ENCODE assay signal across 12 mouse cellular contexts in genomic region chr2:35504417-35504776, GRCm38 (mm10). TPM values are rescaled to one million over a fixed set of nuclear protein-coding genes. Genes with fewer than 3 reads are reported as not detected.
DNase-seq lines count a peak whose midpoint lies in the region; ATAC-seq and TF ChIP-seq lines count a peak whose summit lies in the region.
"Had no signal": no experiment of that assay in that cellular context is flagged by ENCODE, and none has a peak within 500 bp of the region (broad histone marks: within the 10 kb centered on the region; RNA-seq: fewer than 3 reads in every experiment).

No protein-coding gene starts in this region.

- no peaks in the 10 kb centered on the region for H3K9me3 ChIP-seq in lung, embryonic 15.5 days
- no peaks in the 10 kb centered on the region for H3K9me3 ChIP-seq in lung, postnatal 0 days (ENCODE audit: low read length)
- no peaks in the 10 kb centered on the region for H3K9me3 ChIP-seq in intestine, embryonic 15.5 days
- H3K9me3 ChIP-seq: neural tube, embryonic 12.5 days had no signal

- H3K27ac ChIP-seq in heart, adult 2 months = peak overlapping the region; percentile 2; the same call in 1 of the 2 replicates
- 0 out of 2 replicates have a peak overlapping the region, but pooled peaks have one; percentile 30 for H3K27ac ChIP-seq in lung, embryonic 15.5 days
- no peak overlapping the region for H3K27ac ChIP-seq in lung, postnatal 0 days (ENCODE audit: low read length)
- H3K27ac ChIP-seq in intestine, embryonic 15.5 days = peak overlapping the region; percentile 81
- H3K27ac ChIP-seq in macrophage = peak overlapping the region; percentile 10; the same call in 1 of the 2 replicates
- H3K27ac ChIP-seq: neural tube, embryonic 12.5 days had no signal

- no peak overlapping the region for H3K4me2 ChIP-seq in lung, embryonic 15.5 days
- H3K4me2 ChIP-seq in lung, postnatal 0 days (replicated peaks; ENCODE audit: low read depth, low read length) = no peak overlapping the region
- no peak overlapping the region for H3K4me2 ChIP-seq in intestine, embryonic 15.5 days (replicated peaks)
- H3K4me2 ChIP-seq: neural tube, embryonic 12.5 days had no signal

- no peak for DNase-seq in heart, adult 2 months
- no peak for DNase-seq in heart, postnatal 10 days
- DNase-seq in lung, postnatal 0 days (ENCODE audit: low spot score) = no peak
- DNase-seq in ovary, adult 18-20 months (ENCODE audit: low spot score) = no peak
- no peak for DNase-seq in adrenal gland, postnatal 4 days (ENCODE audit: low spot score in 2 of 2)
- DNase-seq: adrenal gland, postnatal 25 days; cerebellum, postnatal 10 days had no signal

- TF ChIP-seq EP300 in heart, adult 2 months (IDR thresholded peaks at IDR 0.05; ENCODE audit: insufficient read depth, low read depth, low read length) = no peak
- TF ChIP-seq EP300 in lung, postnatal 0 days (IDR thresholded peaks at IDR 0.05) = no peak

- H3K9ac ChIP-seq in heart, adult 2 months (ENCODE audit: low read depth, low read length) = no peak overlapping the region
- no peak overlapping the region for H3K9ac ChIP-seq in lung, embryonic 15.5 days
- no peak overlapping the region for H3K9ac ChIP-seq in lung, postnatal 0 days (replicated peaks; ENCODE audit: low read depth)
- no peak overlapping the region for H3K9ac ChIP-seq in intestine, embryonic 15.5 days
- H3K9ac ChIP-seq: neural tube, embryonic 12.5 days had no signal

- TF ChIP-seq POLR2A in heart, adult 2 months (IDR thresholded peaks at IDR 0.05; ENCODE audit: insufficient read depth, low read depth, low read length) = no peak

- H3K79me2 ChIP-seq in heart, adult 2 months (replicated peaks; ENCODE audit: control insufficient read depth, insufficient read depth, low read length) = no peaks in the 10 kb centered on the region
- no peaks in the 10 kb centered on the region for H3K79me2 ChIP-seq in macrophage (ENCODE audit: inconsistent target)

- no peak overlapping the region for H3K4me3 ChIP-seq in heart, adult 2 months
- H3K4me3 ChIP-seq in lung, embryonic 15.5 days = no peak overlapping the region
- no peak overlapping the region for H3K4me3 ChIP-seq in lung, postnatal 0 days (ENCODE audit: low read depth, low read length)
- H3K4me3 ChIP-seq in intestine, embryonic 15.5 days (replicated peaks) = no peak overlapping the region
- H3K4me3 ChIP-seq in macrophage (ENCODE audit: inconsistent target) = no peak overlapping the region
- H3K4me3 ChIP-seq: neural tube, embryonic 12.5 days had no signal

- no peaks in the 10 kb centered on the region for H3K36me3 ChIP-seq in heart, adult 2 months (ENCODE audit: control insufficient read depth, insufficient read depth, low read length)
- no peaks in the 10 kb centered on the region for H3K36me3 ChIP-seq in lung, embryonic 15.5 days
- no peaks in the 10 kb centered on the region for H3K36me3 ChIP-seq in lung, postnatal 0 days (ENCODE audit: insufficient read depth, low read length)
- H3K36me3 ChIP-seq in intestine, embryonic 15.5 days = no peaks in the 10 kb centered on the region
- H3K36me3 ChIP-seq in macrophage (ENCODE audit: inconsistent target) = no peaks in the 10 kb centered on the region
- H3K36me3 ChIP-seq: neural tube, embryonic 12.5 days had no signal

- no peaks in the 10 kb centered on the region for H3K27me3 ChIP-seq in heart, adult 2 months (ENCODE audit: control insufficient read depth, insufficient read depth, low read length)
- no peaks in the 10 kb centered on the region for H3K27me3 ChIP-seq in lung, embryonic 15.5 days
- H3K27me3 ChIP-seq in lung, postnatal 0 days (replicated peaks; ENCODE audit: insufficient read depth, low read length) = no peaks in the 10 kb centered on the region
- no peaks in the 10 kb centered on the region for H3K27me3 ChIP-seq in intestine, embryonic 15.5 days (replicated peaks)
- H3K27me3 ChIP-seq: neural tube, embryonic 12.5 days; Patski had no signal

- no peak for TF ChIP-seq CTCF in heart, adult 2 months (IDR thresholded peaks at IDR 0.05)
- TF ChIP-seq CTCF in lung, postnatal 0 days (IDR thresholded peaks at IDR 0.05) = no peak

- WGBS in heart, adult 2 months = 60% methylated on average over 7 of the region's 7 CpGs
- 56% methylated on average over 7 of the region's 7 CpGs for WGBS in lung, embryonic 15.5 days
- WGBS in lung, postnatal 0 days = 49% methylated on average over 7 of the region's 7 CpGs
- WGBS in intestine, embryonic 15.5 days = 47% methylated on average over 7 of the region's 7 CpGs
- WGBS in macrophage (ENCODE audit: missing documents) = 41% methylated on average over 7 of the region's 7 CpGs

- no peak for ATAC-seq in lung, embryonic 15.5 days (ENCODE audit: borderline replicate concordance, extremely low read depth, low FRiP score, low TSS enrichment)
- ATAC-seq in lung, postnatal 0 days = no peak
- ATAC-seq in intestine, embryonic 15.5 days = peak; percentile 2; the same call in 1 of the 2 replicates
- ATAC-seq: Patski had no signal

- peaks cover 30% of the 10 kb centered on the region for H3K4me1 ChIP-seq in heart, adult 2 months (ENCODE audit: control insufficient read depth, insufficient read depth, low read length)
- peaks cover 40% of the 10 kb centered on the region for H3K4me1 ChIP-seq in lung, embryonic 15.5 days
- H3K4me1 ChIP-seq in lung, postnatal 0 days (ENCODE audit: insufficient read depth, low read depth, low read length) = peaks cover 9% of the 10 kb centered on the region; the same call in 1 of the 2 replicates
- peaks cover 44% of the 10 kb centered on the region for H3K4me1 ChIP-seq in intestine, embryonic 15.5 days (replicated peaks)

- intact Hi-C loops in heart, adult 2 months (cut with DNase I) = no loop called here
- intact Hi-C loops in heart, postnatal 10 days (cut with DNase I) = loop anchor here (2.0 kb wide), 1 partner anchor 40 kb away; no protein-coding TSS in a partner anchor

RNA-seq across cellular contexts. Expression of gene Ggta1, which starts 41.4 kb away (rescaled TPM):
- total RNA-seq in heart, adult 2 months (2021) = 10 to 100 TPM; 15.4 to 15.5 TPM
- 8.6 and 16.0 TPM in 2 replicates for polyA plus RNA-seq in heart, adult 2 months (2012; rRNA removed)
- total RNA-seq in heart, postnatal 10 days (2021) = 10 to 100 TPM; 19.9 to 28.8 TPM
- polyA plus RNA-seq in lung, embryonic 15.5 days (2015; fragmentation: Nextera tagmentation; extraction: Ambion mirVana) = 19.6 and 20.8 TPM in 2 replicates
- 21.8 and 25.6 TPM in 2 replicates for polyA plus RNA-seq in lung, postnatal 0 days (2015; fragmentation: Nextera tagmentation; extraction: Ambion mirVana)
- polyA plus RNA-seq in intestine, embryonic 15.5 days (2015; fragmentation: Nextera tagmentation; extraction: Ambion mirVana) = 18.0 and 18.5 TPM in 2 replicates
- 100 to 1,000 TPM in 6 of 26 experiments, 10 to 100 TPM in 19, 1 to 10 TPM in 1; 9.2 to 143 (median 58.4) TPM for total RNA-seq in macrophage (2018; cell fraction: chromatin; rRNA removed)
- 100 to 1,000 TPM in 11 of 26 experiments, 10 to 100 TPM in 15; 40.1 to 135 (median 81.6) TPM for total RNA-seq in macrophage (2018; cell fraction: cytosol; rRNA removed)
- total RNA-seq in macrophage (2018; cell fraction: nucleus; rRNA removed) = 100 to 1,000 TPM in 11 of 26 experiments, 10 to 100 TPM in 15; 38.3 to 241 (median 91.4) TPM
- polyA plus RNA-seq in macrophage (2018) = 86.0 to 211 TPM (median 135 TPM) in 3 replicates
- 10 to 100 TPM; 15.0 to 15.4 TPM for total RNA-seq in adrenal gland, postnatal 4 days (2021)

RNA-seq across cellular contexts. Expression of gene Dab2ip, which starts 53.7 kb away (rescaled TPM):
- 10 to 100 TPM; 45.6 to 47.9 TPM for total RNA-seq in heart, adult 2 months (2021)
- 34.5 and 37.5 TPM in 2 replicates for polyA plus RNA-seq in heart, adult 2 months (2012; rRNA removed)
- 10 to 100 TPM; 55.7 to 64.7 TPM for total RNA-seq in heart, postnatal 10 days (2021)
- polyA plus RNA-seq in lung, embryonic 15.5 days (2015; fragmentation: Nextera tagmentation; extraction: Ambion mirVana) = 54.2 and 60.2 TPM in 2 replicates
- 75.8 and 83.4 TPM in 2 replicates for polyA plus RNA-seq in lung, postnatal 0 days (2015; fragmentation: Nextera tagmentation; extraction: Ambion mirVana)
- polyA plus RNA-seq in intestine, embryonic 15.5 days (2015; fragmentation: Nextera tagmentation; extraction: Ambion mirVana) = 52.7 and 54.9 TPM in 2 replicates
- 1 to 10 TPM in 4 of 26 experiments, under 1 TPM in 19, not detected in 3; 0.13 to 3.4 (median 0.42) TPM for total RNA-seq in macrophage (2018; cell fraction: chromatin; rRNA removed)
- total RNA-seq in macrophage (2018; cell fraction: cytosol; rRNA removed) = under 1 TPM; 0.06 to 0.38 (median 0.19) TPM
- total RNA-seq in macrophage (2018; cell fraction: nucleus; rRNA removed) = 1 to 10 TPM in 2 of 26 experiments, under 1 TPM in 22, not detected in 2; 0.07 to 2.0 (median 0.22) TPM
- 0.05 to 1.2 TPM (median 0.14 TPM) in 3 replicates for polyA plus RNA-seq in macrophage (2018)
- 10 to 100 TPM; 74.4 to 77.6 TPM for total RNA-seq in adrenal gland, postnatal 4 days (2021)

Comparison
In these comparisons a context has a peak if more than half of its experiments do, and no peak if none do; other contexts are left out.
1. RNA of gene Dab2ip, which starts 53.7 kb away (polyA plus RNA-seq): 75.8 to 83.4 TPM in lung, postnatal 0 days, 52.7 to 54.9 TPM in intestine, embryonic 15.5 days, 54.2 to 60.2 TPM in lung, embryonic 15.5 days and 34.5 to 37.5 TPM in heart, adult 2 months; 0.05 to 1.2 TPM in macrophage; every median in the first group is over 10 times any median in the second.